Mouse (Mus musculus): ENCODE data around the gene Prkce. TPM values are rescaled to one million over a fixed set of nuclear protein-coding genes. Genes with fewer than 3 reads are reported as not detected.

Gene Prkce
- polyA plus RNA-seq, 2 experiments: 0.32 to 0.37 TPM

DNA sequence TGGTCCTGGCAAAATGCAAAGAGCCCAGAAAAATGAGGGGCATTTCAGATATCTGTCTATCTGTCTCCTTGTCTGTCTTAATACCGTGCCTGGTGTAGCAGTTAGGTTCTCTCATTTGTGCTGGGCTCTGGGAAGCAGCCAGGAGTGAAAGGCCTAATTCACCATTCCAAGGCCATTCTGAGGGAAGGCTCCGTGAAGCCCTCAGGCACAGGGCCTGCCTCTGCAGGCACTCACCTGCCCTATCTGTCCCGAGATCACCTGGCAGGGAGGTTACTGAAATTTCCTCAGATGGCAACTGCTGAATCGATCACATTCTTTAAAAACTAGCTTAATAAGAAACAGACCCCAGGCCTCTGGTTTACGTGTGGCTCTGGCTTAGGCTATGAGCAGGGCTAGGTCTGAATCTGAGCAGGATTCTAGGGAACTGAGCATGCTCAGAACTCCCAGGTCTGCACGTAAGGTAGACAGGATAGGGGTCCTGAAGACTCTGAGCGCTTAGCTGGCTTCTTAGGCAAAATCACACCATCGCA is 326.4 kb downstream of the Prkce start:
- H3K27ac ChIP-seq: no peak overlapping the region
- WGBS (ENCODE audit: insufficient replicate concordance): 65% methylated on average over 8 of the region's 8 CpGs
- no peak for TF ChIP-seq EP300 (IDR thresholded peaks at IDR 0.05; ENCODE audit: low read depth)
- TF ChIP-seq CTCF (IDR thresholded peaks at IDR 0.05; ENCODE audit: low read depth): no peak
- no peak overlapping the region for H3K9ac ChIP-seq (replicated peaks)
- ATAC-seq (ENCODE audit: insufficient read depth) (no peak), DNase-seq (ENCODE audit: low read depth in 3 of 3, low spot score in 3 of 3) (no peak)
- no peaks in the 10 kb centered on the region for H3K27me3 ChIP-seq (ENCODE audit: control insufficient read depth, insufficient read depth, low read length)
- H3K36me3 ChIP-seq (replicated peaks; ENCODE audit: control insufficient read depth, insufficient read depth, low read depth): no peaks in the 10 kb centered on the region
- H3K4me1 ChIP-seq (replicated peaks; ENCODE audit: control insufficient read depth in 2 of 2, insufficient read depth in 2 of 2, low read length in 1 of 2): peaks cover 0 to 19% of the 10 kb centered on the region in 2 experiments; a peak in 2 of 4 replicates
- no peaks in the 10 kb centered on the region for H3K9me3 ChIP-seq (ENCODE audit: control insufficient read depth, low read length)
- no peak overlapping the region for H3K4me2 ChIP-seq (ENCODE audit: low read depth)
- no peak overlapping the region for H3K4me3 ChIP-seq (ENCODE audit: insufficient read depth in 1 of 2, low read depth in 2 of 2, low read length in 2 of 2)

DNA sequence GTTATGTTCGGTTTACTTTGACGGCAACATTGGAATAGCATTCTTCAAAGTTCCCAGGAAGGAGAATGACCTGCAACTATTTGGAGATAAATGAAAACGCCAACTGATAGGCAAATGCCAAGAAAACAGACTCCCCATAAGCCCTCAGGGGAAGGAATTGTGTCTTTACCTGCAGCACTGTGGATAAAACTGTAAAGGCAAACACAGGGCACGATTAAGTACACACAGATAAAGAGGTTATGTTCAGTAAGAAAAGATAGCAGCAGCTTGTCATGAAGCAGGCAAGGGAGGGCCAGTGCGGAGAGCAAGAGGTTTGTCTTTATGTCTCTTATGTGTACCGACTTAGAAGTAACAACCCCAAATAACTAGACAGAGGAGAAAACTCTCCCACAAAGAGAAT is 326.9 kb downstream of the Prkce start:
- H3K4me1 ChIP-seq (replicated peaks; ENCODE audit: control insufficient read depth in 2 of 2, insufficient read depth in 2 of 2, low read length in 1 of 2): peaks cover 0 to 19% of the 10 kb centered on the region in 2 experiments; a peak in 2 of 4 replicates
- H3K9ac ChIP-seq (replicated peaks): no peak overlapping the region
- TF ChIP-seq CTCF (IDR thresholded peaks at IDR 0.05; ENCODE audit: low read depth) (no peak), EP300 (IDR thresholded peaks at IDR 0.05; ENCODE audit: low read depth) (no peak)
- WGBS (ENCODE audit: insufficient replicate concordance): 41% methylated on average over 6 of the region's 6 CpGs
- H3K27ac ChIP-seq: no peak overlapping the region
- H3K4me3 ChIP-seq (ENCODE audit: insufficient read depth in 1 of 2, low read depth in 2 of 2, low read length in 2 of 2): no peak overlapping the region
- H3K36me3 ChIP-seq (replicated peaks; ENCODE audit: control insufficient read depth, insufficient read depth, low read depth): no peaks in the 10 kb centered on the region
- H3K4me2 ChIP-seq (ENCODE audit: low read depth): no peak overlapping the region
- H3K27me3 ChIP-seq (ENCODE audit: control insufficient read depth, insufficient read depth, low read length): no peaks in the 10 kb centered on the region
- no peak for DNase-seq (ENCODE audit: low read depth in 3 of 3, low spot score in 3 of 3)
- no peaks in the 10 kb centered on the region for H3K9me3 ChIP-seq (ENCODE audit: control insufficient read depth, low read length)
- ATAC-seq (ENCODE audit: insufficient read depth): peak; percentile 55; the same call in 1 of the 2 replicates

DNA sequence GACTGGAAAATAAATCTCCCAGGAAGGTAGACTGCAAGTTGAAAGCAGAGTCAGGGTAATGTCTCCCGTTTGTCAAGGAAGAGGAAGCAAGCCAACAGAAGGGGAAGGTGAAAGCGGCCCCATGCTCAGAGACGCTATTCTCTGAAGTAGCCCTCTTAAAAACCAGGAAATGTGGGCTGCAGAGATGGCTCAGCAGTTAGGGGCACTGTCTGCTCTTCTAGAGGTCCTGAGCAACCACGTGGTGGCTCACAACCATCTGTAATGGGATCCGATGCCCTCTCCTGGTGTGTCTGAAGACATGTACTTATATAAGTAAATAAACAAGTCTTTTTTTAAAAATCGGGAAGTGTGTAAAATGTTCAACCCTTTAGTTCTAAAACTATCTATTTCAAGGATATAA is 327.3 kb downstream of the Prkce start:
- Histone ChIP-seq H3K27me3 (ENCODE audit: control insufficient read depth, insufficient read depth, low read length) (no peaks in the 10 kb centered on the region), H3K4me2 (ENCODE audit: low read depth) (no peak overlapping the region), H3K27ac (no peak overlapping the region), H3K9ac (replicated peaks) (no peak overlapping the region), H3K4me3 (ENCODE audit: insufficient read depth in 1 of 2, low read depth in 2 of 2, low read length in 2 of 2) (no peak overlapping the region), H3K9me3 (ENCODE audit: control insufficient read depth, low read length) (no peaks in the 10 kb centered on the region), H3K36me3 (replicated peaks; ENCODE audit: control insufficient read depth, insufficient read depth, low read depth) (no peaks in the 10 kb centered on the region), H3K4me1 (replicated peaks; ENCODE audit: control insufficient read depth in 2 of 2, insufficient read depth in 2 of 2, low read length in 1 of 2) (peaks cover 0 to 19% of the 10 kb centered on the region in 2 experiments; a peak in 2 of 4 replicates)
- TF ChIP-seq CTCF (IDR thresholded peaks at IDR 0.05; ENCODE audit: low read depth) (no peak), EP300 (IDR thresholded peaks at IDR 0.05; ENCODE audit: low read depth) (no peak)
- ATAC-seq (ENCODE audit: insufficient read depth) (peak; percentile 33; the same call in 1 of the 2 replicates), DNase-seq (ENCODE audit: low read depth in 3 of 3, low spot score in 3 of 3) (peak in 1 of 3 experiments; percentile 9)
- WGBS (ENCODE audit: insufficient replicate concordance): 8% methylated on average over 6 of the region's 6 CpGs

GRCm38 (mm10) chr17:86496123-86496771 is 328.7 kb downstream of the Prkce start:
- H3K9me3 ChIP-seq (ENCODE audit: control insufficient read depth, low read length): no peaks in the 10 kb centered on the region
- H3K9ac ChIP-seq (replicated peaks): no peak overlapping the region
- peaks cover 0 to 19% of the 10 kb centered on the region in 2 experiments; a peak in 2 of 4 replicates for H3K4me1 ChIP-seq (replicated peaks; ENCODE audit: control insufficient read depth in 2 of 2, insufficient read depth in 2 of 2, low read length in 1 of 2)
- H3K36me3 ChIP-seq (replicated peaks; ENCODE audit: control insufficient read depth, insufficient read depth, low read depth): no peaks in the 10 kb centered on the region
- TF ChIP-seq EP300 (IDR thresholded peaks at IDR 0.05; ENCODE audit: low read depth): no peak
- TF ChIP-seq CTCF (IDR thresholded peaks at IDR 0.05; ENCODE audit: low read depth): peak; percentile 45; the same call in 1 of the 2 replicates
- no peak overlapping the region for H3K4me2 ChIP-seq (ENCODE audit: low read depth)
- H3K4me3 ChIP-seq (ENCODE audit: insufficient read depth in 1 of 2, low read depth in 2 of 2, low read length in 2 of 2): no peak overlapping the region
- no peaks in the 10 kb centered on the region for H3K27me3 ChIP-seq (ENCODE audit: control insufficient read depth, insufficient read depth, low read length)
- no peak overlapping the region for H3K27ac ChIP-seq
- peak in 1 of 3 experiments; percentile 14 for DNase-seq (ENCODE audit: low read depth in 3 of 3, low spot score in 3 of 3)
- no peak for ATAC-seq (ENCODE audit: insufficient read depth)
- 70% methylated on average over 9 of the region's 9 CpGs for WGBS (ENCODE audit: insufficient replicate concordance)

- Histone ChIP-seq H3K9ac (replicated peaks) (no peak overlapping the region), H3K27ac (no peak overlapping the region), H3K36me3 (replicated peaks; ENCODE audit: control insufficient read depth, insufficient read depth, low read depth) (no peaks in the 10 kb centered on the region), H3K27me3 (ENCODE audit: control insufficient read depth, insufficient read depth, low read length) (no peaks in the 10 kb centered on the region), H3K9me3 (ENCODE audit: control insufficient read depth, low read length) (no peaks in the 10 kb centered on the region), H3K4me1 (replicated peaks; ENCODE audit: control insufficient read depth in 2 of 2, insufficient read depth in 2 of 2, low read length in 1 of 2) (peaks cover 0 to 14% of the 10 kb centered on the region in 2 experiments; a peak in 2 of 4 replicates), H3K4me2 (ENCODE audit: low read depth) (no peak overlapping the region), H3K4me3 (ENCODE audit: insufficient read depth in 1 of 2, low read depth in 2 of 2, low read length in 2 of 2) (no peak overlapping the region)
- WGBS (ENCODE audit: insufficient replicate concordance): 51% methylated on average over 4 of the region's 4 CpGs
- no peak for TF ChIP-seq CTCF (IDR thresholded peaks at IDR 0.05; ENCODE audit: low read depth)
- DNase-seq (ENCODE audit: low read depth in 3 of 3, low spot score in 3 of 3) (no peak), ATAC-seq (ENCODE audit: insufficient read depth) (no peak)
Measured at GRCm38 (mm10) chr17:86497302-86497701, 329.7 kb downstream of the Prkce start.
